Mouse (Mus musculus) liver, embryonic 15.5 days (tissue): ENCODE data around the gene Snx27. TPM values are rescaled to one million over a fixed set of nuclear protein-coding genes. Genes with fewer than 3 reads are reported as not detected.
A peak's percentile ranks its signal among the peaks of the same experiment; 100 is the strongest.

Experiments used
- ATAC-seq: fragments of 200-750 bp; cut with Nextera tagmentation; 2 replicates; pipeline ENCODE4 v1.8.0; 2017; ENCODE audit warnings: moderate number of reproducible peaks, mild to moderate bottlenecking, moderate library complexity; ENCODE audit not compliant: insufficient read depth
- H3K27ac ChIP-seq: fragments of 300-500 bp; sonication (generic); replicated peaks from 2 replicates; pipeline ENCODE4 v1.5.1; 2015; ENCODE audit warnings: mild to moderate bottlenecking, inconsistent platforms
- H3K27me3 ChIP-seq: fragments of 300-500 bp; sonication (generic); 2 replicates; pipeline ENCODE4 v1.6.1; 2015; ENCODE audit warnings: mild to moderate bottlenecking, inconsistent platforms
- H3K36me3 ChIP-seq: fragments of 300-500 bp; sonication (generic); replicated peaks from 2 replicates; pipeline ENCODE4 v1.6.1; 2015; ENCODE audit warnings: moderate library complexity, mild to moderate bottlenecking, inconsistent platforms
- H3K4me1 ChIP-seq: fragments of 300-500 bp; sonication (generic); replicated peaks from 2 replicates; pipeline ENCODE4 v1.6.1; 2015; ENCODE audit warnings: inconsistent platforms
- H3K4me2 ChIP-seq: fragments of 300-500 bp; sonication (generic); 2 replicates; pipeline ENCODE4 v1.6.1; 2015; ENCODE audit warnings: moderate library complexity, mild to moderate bottlenecking, inconsistent platforms
- H3K4me3 ChIP-seq: fragments of 300-500 bp; sonication (generic); replicated peaks from 2 replicates; pipeline ENCODE4 v1.5.1; 2015; ENCODE audit warnings: mild to moderate bottlenecking, inconsistent platforms
- H3K9ac ChIP-seq: fragments of 300-500 bp; sonication (generic); 2 replicates; pipeline ENCODE4 v1.6.1; 2015; ENCODE audit warnings: moderate library complexity, mild to moderate bottlenecking, inconsistent platforms
- H3K9me3 ChIP-seq: fragments of 300-500 bp; sonication (generic); replicated peaks from 2 replicates; pipeline ENCODE4 v1.6.1; 2016; ENCODE audit warnings: inconsistent platforms
- WGBS: fragments of 180-500 bp; shearing (Covaris S2); methylation state at CpG from one replicate; pipeline ENCODE4 v1.1.7; 2015; ENCODE audit warnings: mixed read lengths; ENCODE audit not compliant: insufficient replicate concordance; 5-methylcytosine and 5-hydroxymethylcytosine counted together
- polyA plus RNA-seq: library from polyadenylated mRNA; unstranded; fragments of >200 nt; fragmentation: Nextera tagmentation; extraction: Ambion mirVana; gene quantifications from 2 replicates; pipeline ENCODE4 v1.2.1, GENCODE M21; 2015

Snx27 gene
- polyA plus RNA-seq, 1 experiment from 2014 or later: 12.1 TPM

DNA sequence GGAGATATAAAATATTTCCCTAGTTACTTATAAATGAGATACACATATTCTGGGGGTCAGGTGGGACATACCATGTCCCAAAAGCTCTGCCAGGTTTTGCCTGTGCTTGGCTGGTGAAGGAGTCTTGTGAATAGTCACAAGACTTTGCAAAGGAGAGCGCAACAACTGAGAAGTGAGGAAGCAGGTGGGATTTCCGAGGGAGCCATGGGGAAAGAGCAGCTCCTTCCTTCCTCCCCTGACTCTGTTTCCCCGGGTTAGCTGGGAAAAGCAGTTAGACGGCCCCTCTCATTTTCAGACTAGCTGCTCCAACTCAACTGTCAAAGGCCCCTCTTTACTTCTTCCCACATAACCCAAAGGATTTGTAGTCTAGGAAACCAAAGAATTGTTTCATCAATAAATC, 85.4 kb downstream of the Snx27 start:
- WGBS: 71% methylated on average over 4 of the region's 4 CpGs
- H3K27me3 ChIP-seq: no peaks in the 10 kb centered on the region
- peaks cover 31% of the 10 kb centered on the region for H3K36me3 ChIP-seq
- no peak overlapping the region for H3K4me3 ChIP-seq
- no peaks in the 10 kb centered on the region for H3K9me3 ChIP-seq
- ATAC-seq: no peak
- H3K9ac ChIP-seq: no peak overlapping the region
- H3K4me1 ChIP-seq: no peaks in the 10 kb centered on the region
- H3K27ac ChIP-seq: no peak overlapping the region
- no peak overlapping the region for H3K4me2 ChIP-seq

DNA sequence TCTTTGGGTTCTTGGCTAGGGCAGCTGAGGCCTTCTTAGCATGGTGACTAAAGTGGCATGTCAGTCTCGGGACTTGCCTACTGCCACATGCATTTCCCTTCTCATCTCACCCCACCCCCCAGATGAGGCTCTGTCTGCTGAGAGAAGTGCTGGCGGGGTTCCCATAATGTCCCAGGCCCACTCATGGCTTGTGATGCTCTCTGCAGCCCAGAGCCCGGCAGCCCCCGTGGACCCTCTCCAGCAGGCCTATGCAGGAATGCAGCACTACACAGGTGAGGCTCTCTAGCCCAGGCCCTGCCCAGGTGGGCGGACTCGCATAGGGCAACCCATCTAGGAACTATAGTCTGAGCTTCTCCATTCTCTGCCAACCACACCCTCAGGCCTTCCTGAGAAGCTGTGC, 94.9 kb downstream of the Snx27 start:
- ATAC-seq: no peak
- H3K4me1 ChIP-seq: no peaks in the 10 kb centered on the region
- no peaks in the 10 kb centered on the region; the same call in 1 of the 2 replicates for H3K27me3 ChIP-seq
- no peaks in the 10 kb centered on the region for H3K36me3 ChIP-seq
- H3K4me2 ChIP-seq: no peak overlapping the region
- WGBS: 65% methylated on average over 6 of the region's 6 CpGs
- H3K9me3 ChIP-seq: no peaks in the 10 kb centered on the region
- no peak overlapping the region for H3K9ac ChIP-seq
- H3K27ac ChIP-seq: no peak overlapping the region
- no peak overlapping the region for H3K4me3 ChIP-seq

DNA sequence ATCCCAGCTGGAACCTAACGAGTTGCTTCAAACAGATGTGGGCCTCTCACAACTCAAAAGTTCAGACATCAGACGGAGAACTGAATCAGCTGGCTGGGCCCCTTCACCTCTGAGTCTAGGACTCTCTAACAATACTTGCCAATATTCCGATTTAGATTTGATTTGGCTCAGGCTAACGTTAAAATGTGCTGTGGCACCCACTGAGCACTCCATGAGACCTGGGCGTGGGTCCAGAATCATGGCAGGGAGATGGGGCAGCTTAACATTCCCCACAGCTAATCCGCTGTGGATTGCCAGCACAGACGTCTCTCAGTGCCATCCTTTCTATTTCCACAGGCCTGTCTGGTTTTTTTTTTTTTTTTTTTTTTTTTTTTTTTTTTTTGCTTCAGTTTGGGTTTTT, 96.6 kb downstream of the Snx27 start:
- WGBS: 61% methylated on average over 7 of the region's 7 CpGs

DNA sequence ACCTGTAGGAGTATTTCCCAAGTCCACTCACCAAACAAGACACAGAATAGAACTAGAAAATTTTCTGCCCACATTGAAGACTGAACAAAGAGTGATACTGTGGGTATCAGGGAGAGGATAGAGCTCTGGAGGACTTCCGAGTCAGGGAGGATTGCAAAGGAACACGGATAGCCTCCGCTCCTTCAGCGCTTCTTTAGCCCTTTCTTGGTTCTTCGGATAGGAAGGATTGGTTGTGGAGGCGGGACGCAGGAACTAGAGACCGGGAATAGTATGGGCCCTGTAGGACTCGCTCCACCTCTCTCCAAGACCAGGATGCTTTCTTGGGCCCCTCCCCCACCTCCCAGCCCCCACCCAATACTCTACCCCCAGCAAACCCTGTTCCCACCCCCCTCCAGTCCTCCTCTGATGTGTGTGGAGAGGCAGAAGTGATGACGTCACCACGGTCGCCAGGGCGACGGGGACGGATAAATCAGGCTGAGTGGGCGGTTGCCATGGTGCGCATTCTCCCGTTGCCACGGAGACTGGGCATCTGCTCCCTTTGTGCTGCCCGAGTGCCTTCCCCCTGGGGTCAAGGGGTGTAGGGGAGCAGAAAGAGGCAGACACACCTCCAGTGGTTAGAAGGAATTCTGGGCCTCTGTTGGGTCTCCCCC, 98.6 kb downstream of the Snx27 start:
- no peak overlapping the region for H3K4me3 ChIP-seq
- no peak overlapping the region for H3K27ac ChIP-seq
- H3K9me3 ChIP-seq: no peaks in the 10 kb centered on the region
- no peak for ATAC-seq
- no peaks in the 10 kb centered on the region for H3K4me1 ChIP-seq
- 39% methylated on average over 20 of the region's 20 CpGs for WGBS
- peaks cover 33% of the 10 kb centered on the region for H3K27me3 ChIP-seq
- no peak overlapping the region for H3K4me2 ChIP-seq
- H3K9ac ChIP-seq: no peak overlapping the region
- H3K36me3 ChIP-seq: no peaks in the 10 kb centered on the region

More for the DNA sequence above, 96.6 kb downstream of the Snx27 start:
- Histone ChIP-seq H3K9me3 (no peaks in the 10 kb centered on the region), H3K4me3 (no peak overlapping the region), H3K36me3 (no peaks in the 10 kb centered on the region), H3K27ac (no peak overlapping the region), H3K27me3 (peaks cover 13% of the 10 kb centered on the region), H3K4me2 (no peak overlapping the region), H3K9ac (no peak overlapping the region), H3K4me1 (no peaks in the 10 kb centered on the region)
- no peak for ATAC-seq

DNA sequence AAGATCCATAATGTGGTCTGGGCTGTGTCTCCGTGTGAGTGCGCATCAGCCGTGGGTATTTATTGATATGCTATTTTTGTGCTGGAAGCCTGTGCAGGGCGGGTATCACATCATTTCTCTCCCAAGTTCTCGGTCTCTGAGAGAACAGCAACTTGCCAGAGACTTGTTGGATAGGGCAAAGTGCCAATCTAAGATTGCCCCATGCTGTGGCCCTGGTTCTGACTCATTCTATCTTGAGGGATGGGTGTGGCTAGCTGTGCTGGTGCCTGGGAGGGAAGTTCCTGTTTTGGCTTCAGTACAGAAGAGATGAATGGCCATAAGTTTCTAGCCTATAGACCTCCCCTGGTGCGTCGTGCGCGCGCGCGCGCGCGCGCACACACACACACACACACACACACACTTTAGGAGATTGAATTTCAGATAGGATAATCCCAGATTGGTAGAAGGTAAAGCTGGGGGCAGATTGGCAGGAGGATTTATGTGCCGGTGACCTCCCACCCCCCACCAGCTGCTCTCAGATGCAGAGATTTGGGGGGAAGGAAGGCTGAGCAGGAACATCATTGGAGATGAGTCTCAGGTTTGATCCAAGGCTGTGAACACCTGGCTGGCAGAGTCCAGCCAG, 99.6 kb downstream of the Snx27 start:
- WGBS: 67% methylated on average over 17 of the region's 17 CpGs
- peaks cover 44% of the 10 kb centered on the region for H3K27me3 ChIP-seq
- H3K9me3 ChIP-seq: no peaks in the 10 kb centered on the region
- no peaks in the 10 kb centered on the region for H3K36me3 ChIP-seq
- no peak overlapping the region for H3K27ac ChIP-seq
- H3K4me1 ChIP-seq: peaks cover 6% of the 10 kb centered on the region; the same call in 1 of the 2 replicates
- ATAC-seq: no peak
- H3K4me3 ChIP-seq: no peak overlapping the region
- H3K9ac ChIP-seq: no peak overlapping the region
- no peak overlapping the region for H3K4me2 ChIP-seq

DNA sequence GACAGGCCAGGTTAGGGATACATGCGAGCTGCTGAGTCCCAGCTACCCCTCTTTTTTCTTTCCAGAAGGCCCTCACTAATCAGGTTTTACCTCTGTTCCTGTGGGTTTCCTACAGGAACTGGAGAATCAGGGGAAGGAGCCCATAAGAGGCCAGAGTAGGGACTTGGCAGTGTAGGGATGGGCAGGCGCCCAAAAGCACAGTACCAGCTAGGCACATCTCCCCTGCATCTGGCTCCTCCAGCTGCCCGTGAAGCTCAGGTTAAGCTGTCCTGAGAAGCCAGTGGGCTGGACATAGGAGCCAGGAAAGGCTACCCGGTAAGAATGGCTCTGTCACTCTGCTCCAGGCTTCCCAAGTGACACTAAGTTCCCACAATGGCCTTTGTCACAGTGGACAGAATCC, 101.1 kb downstream of the Snx27 start:
- Histone ChIP-seq H3K4me2 (no peak overlapping the region), H3K36me3 (no peaks in the 10 kb centered on the region), H3K4me1 (peaks cover 9% of the 10 kb centered on the region; the same call in 1 of the 2 replicates), H3K9ac (no peak overlapping the region), H3K27ac (no peak overlapping the region), H3K27me3 (peaks cover 46% of the 10 kb centered on the region), H3K4me3 (no peak overlapping the region), H3K9me3 (no peaks in the 10 kb centered on the region)
- WGBS: 34% methylated on average over 4 of the region's 4 CpGs
- ATAC-seq: no peak

DNA sequence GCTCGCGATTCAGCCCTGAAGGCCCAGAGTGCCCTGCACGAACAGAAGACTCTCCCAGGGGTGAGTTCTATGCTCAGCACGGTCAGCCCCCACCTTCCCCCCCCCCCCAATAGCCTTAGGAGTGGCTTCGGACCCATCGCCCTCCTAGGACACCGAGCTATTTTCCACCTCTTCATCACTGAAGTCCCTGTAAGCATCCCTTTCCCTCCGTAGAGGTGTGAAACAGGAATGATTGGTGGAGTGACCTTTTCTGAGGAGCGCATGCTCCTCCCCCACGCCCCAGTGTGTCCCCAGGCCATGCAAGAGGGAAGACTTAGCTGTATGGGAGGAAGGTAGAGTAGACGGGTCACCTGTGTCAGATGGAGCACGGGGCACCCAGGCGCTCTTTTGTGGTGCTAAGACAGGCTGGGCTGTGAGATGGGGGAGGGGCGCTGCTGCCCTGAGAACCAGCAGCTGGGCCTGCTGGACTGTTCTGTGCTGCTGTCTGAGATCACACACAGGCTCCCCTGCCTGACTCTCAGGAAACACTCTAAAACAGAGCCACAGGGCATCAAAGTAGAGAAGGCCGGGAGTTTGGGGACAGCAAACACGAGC, 102.1 kb downstream of the Snx27 start, which contains the start of gene Riiad1:
Gene Riiad1 (minus strand): TSS at position 51 of the 594 bp plus-strand sequence.
- WGBS: 14% methylated on average over 15 of the region's 16 CpGs

DNA sequence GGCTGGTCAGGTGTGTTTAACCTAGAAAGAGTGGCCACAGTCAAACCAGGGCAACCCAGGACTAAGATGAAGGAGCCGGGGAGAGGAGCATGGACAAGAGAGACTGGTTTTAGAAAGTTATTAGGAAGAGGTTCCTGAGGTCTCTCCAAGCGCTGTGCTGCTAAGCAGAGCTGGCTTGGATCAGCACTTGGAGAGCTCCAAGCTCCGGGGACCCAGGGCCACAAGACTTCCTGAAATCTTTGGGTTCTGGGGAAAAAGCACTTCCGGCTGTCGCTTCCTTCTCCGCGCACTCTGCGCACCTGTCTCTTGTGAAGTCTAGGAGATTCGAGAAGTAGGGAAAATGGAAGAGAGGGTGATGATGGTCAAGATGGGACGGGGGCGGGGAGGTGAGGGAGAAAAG, 103.0 kb downstream of the Snx27 start:
- H3K4me3 ChIP-seq: no peak overlapping the region
- no peak for ATAC-seq
- no peaks in the 10 kb centered on the region for H3K36me3 ChIP-seq
- H3K4me2 ChIP-seq: no peak overlapping the region; the same call in 1 of the 2 replicates
- H3K4me1 ChIP-seq: peaks cover 9% of the 10 kb centered on the region; the same call in 1 of the 2 replicates
- no peaks in the 10 kb centered on the region for H3K9me3 ChIP-seq
- H3K27ac ChIP-seq: no peak overlapping the region
- 5% methylated on average over 11 of the region's 11 CpGs for WGBS
- peaks cover 46% of the 10 kb centered on the region for H3K27me3 ChIP-seq
- no peak overlapping the region for H3K9ac ChIP-seq

More for the DNA sequence above, 102.1 kb downstream of the Snx27 start, which contains the start of gene Riiad1:
- peaks cover 9% of the 10 kb centered on the region; the same call in 1 of the 2 replicates for H3K4me1 ChIP-seq
- H3K36me3 ChIP-seq: no peaks in the 10 kb centered on the region
- no peak for ATAC-seq
- no peak within 1 kb of the TSS for H3K9ac ChIP-seq
- no peak within 1 kb of the TSS for H3K27ac ChIP-seq
- no peak within 1 kb of the TSS; the same call in 1 of the 2 replicates for H3K4me2 ChIP-seq
- no peaks in the 10 kb centered on the region for H3K9me3 ChIP-seq
- peaks cover 46% of the 10 kb centered on the region for H3K27me3 ChIP-seq
- no peak within 1 kb of the TSS for H3K4me3 ChIP-seq

DNA sequence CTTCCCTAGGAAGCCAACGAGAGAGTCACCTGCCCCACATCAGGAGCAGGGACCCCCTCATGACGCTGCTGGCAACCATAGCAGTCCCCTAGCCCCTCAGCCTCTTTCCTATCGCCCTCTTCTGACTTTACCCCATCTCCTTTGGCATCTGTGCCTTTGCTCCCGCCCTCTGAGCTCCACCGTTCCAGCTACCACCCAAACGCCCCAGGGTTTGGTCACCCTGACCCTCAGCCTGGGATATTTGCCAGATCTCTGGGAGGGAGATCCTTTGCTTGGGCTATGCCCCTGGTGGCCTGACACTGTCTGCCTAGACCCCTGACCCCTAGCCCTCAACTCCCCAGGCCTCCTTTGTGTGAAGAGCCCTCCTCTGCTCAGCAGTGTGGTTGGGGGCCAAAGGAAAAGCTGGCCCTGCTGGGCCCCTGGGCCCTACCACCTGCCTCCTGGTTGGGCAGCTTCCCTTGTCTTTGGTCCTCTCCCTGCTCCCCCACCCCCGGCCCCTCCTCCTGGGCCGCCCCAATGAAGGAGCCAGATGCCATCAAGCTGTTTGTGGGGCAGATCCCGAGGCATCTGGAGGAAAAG, 103.8 kb downstream of the Snx27 start:
- ATAC-seq: no peak
- Histone ChIP-seq H3K4me1 (peaks cover 9% of the 10 kb centered on the region; the same call in 1 of the 2 replicates), H3K27ac (no peak overlapping the region), H3K36me3 (no peaks in the 10 kb centered on the region), H3K27me3 (peaks cover 46% of the 10 kb centered on the region), H3K9me3 (no peaks in the 10 kb centered on the region), H3K9ac (no peak overlapping the region), H3K4me3 (no peak overlapping the region), H3K4me2 (no peak overlapping the region)
- 10% methylated on average over 9 of the region's 9 CpGs for WGBS

DNA sequence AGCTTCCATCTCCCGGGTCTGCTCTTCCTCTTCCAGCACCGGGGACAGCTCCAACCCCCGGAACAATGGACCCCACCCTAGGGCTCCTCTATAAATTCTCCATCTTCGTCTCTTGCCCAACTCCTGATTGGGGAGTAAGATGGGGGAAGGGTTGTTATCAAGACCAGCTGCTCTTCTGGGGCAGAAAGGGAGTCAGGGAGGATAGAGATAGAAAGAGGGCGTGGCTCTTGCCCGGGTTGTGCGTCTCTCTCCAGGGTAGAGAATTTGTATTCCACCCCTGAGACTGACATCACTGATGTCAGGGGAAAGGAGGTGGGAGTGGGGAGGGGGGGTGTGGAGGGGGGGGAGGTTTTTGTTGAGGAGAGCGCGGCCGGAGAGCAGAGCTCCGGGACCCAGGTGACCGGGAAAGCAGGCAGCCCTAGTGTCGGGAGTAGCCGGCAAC, 104.5 kb downstream of the Snx27 start, which contains the start of gene Celf3:
Gene Celf3 (plus strand): TSS at position 315 of the 442 bp plus-strand sequence.
- Histone ChIP-seq H3K9me3 (no peaks in the 10 kb centered on the region), H3K4me1 (peaks cover 9% of the 10 kb centered on the region; the same call in 1 of the 2 replicates), H3K4me3 (no peak within 1 kb of the TSS), H3K27me3 (peaks cover 48% of the 10 kb centered on the region), H3K36me3 (no peaks in the 10 kb centered on the region), H3K4me2 (peak within 1 kb of the TSS; percentile 36; the same call in 1 of the 2 replicates), H3K27ac (no peak within 1 kb of the TSS), H3K9ac (no peak within 1 kb of the TSS)
- WGBS: 3% methylated on average over 14 of the region's 14 CpGs
- peak; percentile 52; the same call in 1 of the 2 replicates for ATAC-seq

DNA sequence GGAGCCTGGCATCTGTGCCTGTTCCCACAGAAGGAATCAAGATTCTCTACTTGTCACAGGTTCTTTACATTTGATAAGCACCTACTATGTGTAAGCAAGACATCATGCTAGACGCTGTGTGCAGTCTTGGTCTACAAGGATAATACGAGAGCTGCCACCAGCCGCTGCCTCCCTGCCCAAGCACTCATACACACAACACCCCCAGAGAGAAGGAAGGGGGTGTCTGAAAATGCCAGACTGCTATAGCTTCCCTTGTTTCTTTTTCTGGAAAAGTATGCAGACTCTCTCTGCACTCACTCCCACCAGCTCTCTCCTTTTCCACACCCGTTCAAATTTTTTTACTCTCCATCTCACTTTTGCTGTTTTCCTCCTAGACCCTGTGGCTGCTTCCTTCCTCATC, 105.1 kb downstream of the Snx27 start:
- Histone ChIP-seq H3K4me3 (no peak overlapping the region), H3K4me1 (peaks cover 9% of the 10 kb centered on the region; the same call in 1 of the 2 replicates), H3K36me3 (no peaks in the 10 kb centered on the region), H3K9ac (no peak overlapping the region), H3K27ac (no peak overlapping the region), H3K27me3 (peaks cover 54% of the 10 kb centered on the region), H3K4me2 (no peak overlapping the region), H3K9me3 (no peaks in the 10 kb centered on the region)
- 52% methylated on average over 4 of the region's 4 CpGs for WGBS
- no peak for ATAC-seq
